Mouse (Mus musculus): ENCODE data around the gene Apob. TPM values are rescaled to one million over a fixed set of nuclear protein-coding genes. Genes with fewer than 3 reads are reported as not detected.
"Not testable (repeated sequence)": the region's sequence is repeated elsewhere in the genome, so short reads cannot be mapped to it uniquely, and the experiment has no call there.

Apob gene
- polyA plus RNA-seq, 1 experiment: 0.99 TPM

DNA sequence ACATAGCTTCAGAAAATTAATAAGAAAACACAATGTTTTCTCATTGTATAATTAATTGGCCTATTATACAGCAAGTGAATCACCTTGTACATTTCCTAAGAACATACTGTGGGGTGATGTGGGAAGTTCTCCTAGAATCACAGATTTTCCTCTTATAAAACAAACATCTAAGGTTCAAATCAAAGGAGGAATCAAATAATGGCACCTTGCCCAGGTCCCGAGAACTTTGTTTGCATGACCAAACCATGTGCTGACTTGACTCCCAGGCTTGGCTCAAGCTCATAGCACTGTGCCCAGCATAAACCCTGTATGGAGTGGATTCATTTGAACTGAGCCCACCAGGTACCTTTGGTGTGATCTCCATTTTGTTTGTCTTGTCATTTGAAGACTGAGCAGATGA, 43.5 kb downstream of the Apob start:
- H3K27ac ChIP-seq (replicated peaks; ENCODE audit: low read depth, low read length): no peak overlapping the region
- no peaks in the 10 kb centered on the region for H3K4me1 ChIP-seq (ENCODE audit: control insufficient read depth, insufficient read depth, insufficient read length, low read length)
- no peak overlapping the region for H3K4me3 ChIP-seq (ENCODE audit: insufficient read depth, low read depth, low read length)

DNA sequence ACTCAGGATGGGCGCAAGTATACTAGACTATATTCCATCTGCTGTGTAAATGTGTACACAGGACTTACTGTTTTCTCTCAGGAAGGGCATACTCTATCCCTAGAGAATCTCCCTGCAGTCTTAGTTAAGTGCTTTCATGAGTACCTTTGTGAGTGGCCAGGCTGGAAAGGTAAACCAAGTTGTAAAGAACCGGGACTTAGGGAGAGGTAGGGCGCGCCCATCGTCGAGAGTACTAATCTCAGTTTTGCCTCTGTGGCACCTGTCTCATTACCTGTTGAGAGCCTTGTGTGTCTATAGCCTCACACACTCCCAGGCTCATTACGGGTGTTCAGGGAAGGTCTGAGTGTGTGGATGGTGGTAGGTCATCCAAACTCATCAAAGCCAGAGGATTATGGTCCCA, 52.1 kb downstream of the Apob start:
- H3K4me1 ChIP-seq (ENCODE audit: control insufficient read depth, insufficient read depth, insufficient read length, low read length): no peaks in the 10 kb centered on the region
- H3K27ac ChIP-seq (replicated peaks; ENCODE audit: low read depth, low read length): no peak overlapping the region
- no peak overlapping the region for H3K4me3 ChIP-seq (ENCODE audit: insufficient read depth, low read depth, low read length)

DNA sequence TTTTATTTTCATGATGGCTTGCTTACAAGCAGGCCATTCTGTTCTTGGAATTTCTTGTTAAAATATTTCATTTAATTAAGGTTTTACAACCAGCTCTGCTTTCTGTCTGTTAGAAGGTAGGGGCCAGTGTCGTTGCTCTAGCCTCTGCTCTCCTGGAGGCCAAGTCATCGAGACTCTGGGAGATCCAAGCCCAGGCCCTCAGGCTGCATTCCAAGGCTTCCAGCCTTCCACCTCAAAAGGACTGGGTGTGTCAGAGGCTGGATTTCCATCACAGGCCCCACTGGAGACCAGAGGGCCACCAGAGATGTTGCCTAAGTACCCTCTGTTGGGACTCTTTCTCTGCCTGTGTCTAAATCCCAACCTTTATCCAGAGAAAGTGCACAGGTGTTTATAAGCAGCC, 52.6 kb downstream of the Apob start:
- Histone ChIP-seq H3K27ac (replicated peaks; ENCODE audit: low read depth, low read length) (no peak overlapping the region), H3K4me3 (ENCODE audit: insufficient read depth, low read depth, low read length) (no peak overlapping the region), H3K4me1 (ENCODE audit: control insufficient read depth, insufficient read depth, insufficient read length, low read length) (no peaks in the 10 kb centered on the region)

DNA sequence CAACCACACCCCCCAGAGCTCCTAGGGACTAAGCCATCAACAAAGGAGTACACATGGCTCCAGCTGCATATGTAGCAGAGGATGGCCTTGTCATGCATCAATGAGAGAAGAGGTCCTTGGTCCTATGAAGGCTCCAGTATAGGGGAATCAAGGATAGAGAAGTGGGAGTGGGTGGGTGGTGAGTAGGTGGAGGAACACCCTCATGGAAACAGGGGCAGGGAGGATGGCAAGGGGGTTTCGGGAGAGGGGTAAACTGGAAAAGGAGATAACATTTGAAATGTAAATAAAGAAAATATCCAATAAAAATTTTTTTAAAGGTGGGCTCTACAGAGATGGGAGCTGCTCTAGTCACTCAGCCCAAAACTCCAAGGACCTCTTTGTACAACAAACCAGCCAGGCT, 53.7 kb downstream of the Apob start:
- H3K4me3 ChIP-seq (ENCODE audit: insufficient read depth, low read depth, low read length); H3K4me1 ChIP-seq (ENCODE audit: control insufficient read depth, insufficient read depth, insufficient read length, low read length); H3K27ac ChIP-seq (replicated peaks; ENCODE audit: low read depth, low read length): not testable (repeated sequence)

DNA sequence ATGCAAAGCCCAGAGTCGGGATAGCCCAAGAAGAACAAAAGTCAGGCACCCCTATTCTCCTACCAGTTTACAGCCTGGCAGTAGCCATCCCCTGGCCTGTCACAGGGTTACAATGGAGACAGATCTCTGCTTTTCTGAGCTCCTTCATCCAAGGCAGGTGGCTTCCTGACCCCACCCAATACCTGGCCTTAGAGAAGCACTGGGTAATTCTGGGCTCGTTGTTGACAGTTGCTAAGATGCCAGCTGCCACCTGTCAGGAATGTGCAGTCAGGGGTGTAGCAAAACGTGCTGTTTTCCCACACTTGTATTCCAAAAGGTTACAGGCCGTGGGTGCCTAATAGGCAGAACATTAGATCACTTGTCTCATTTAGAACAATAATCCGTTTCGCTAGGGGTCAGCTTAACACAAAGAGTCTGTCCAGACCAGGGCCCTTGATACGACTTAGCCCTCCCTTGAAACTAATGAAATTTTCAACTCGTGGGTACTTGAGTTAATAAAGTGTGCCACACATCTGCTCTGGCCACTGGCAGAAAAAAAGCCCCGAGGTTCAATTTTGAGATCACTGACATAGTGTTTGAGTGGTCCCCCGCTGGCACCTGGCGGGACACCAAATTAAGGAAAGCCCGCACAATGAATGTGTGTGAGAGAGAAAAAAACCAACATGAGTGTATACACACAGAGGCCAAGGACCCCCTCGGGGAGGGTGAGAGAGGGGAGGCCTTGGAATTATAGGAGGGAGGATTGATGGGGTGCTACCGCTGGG, 54.3 kb downstream of the Apob start:
- Histone ChIP-seq H3K4me3 (ENCODE audit: insufficient read depth, low read depth, low read length) (no peak overlapping the region), H3K27ac (replicated peaks; ENCODE audit: low read depth, low read length) (no peak overlapping the region), H3K4me1 (ENCODE audit: control insufficient read depth, insufficient read depth, insufficient read length, low read length) (no peaks in the 10 kb centered on the region)

DNA sequence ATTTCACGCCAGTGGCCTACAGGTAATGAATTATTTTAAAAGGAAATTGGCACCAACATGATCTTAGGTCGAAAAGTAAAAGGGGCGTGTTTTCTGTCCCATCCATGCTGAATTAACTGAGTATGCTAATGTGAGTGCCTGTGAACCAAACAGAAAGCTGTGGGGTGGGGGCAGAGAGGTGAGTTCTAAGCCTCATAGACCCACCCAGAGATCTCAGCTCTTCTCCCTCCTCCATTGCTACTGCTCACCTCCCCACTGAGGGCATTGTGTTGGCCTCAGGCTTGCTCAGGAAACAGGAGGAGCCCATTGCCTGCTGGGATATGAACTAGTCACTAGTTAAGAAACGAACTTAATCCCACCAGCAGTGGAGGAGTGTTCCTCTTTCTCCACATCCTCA, 54.9 kb downstream of the Apob start:
- Histone ChIP-seq H3K4me3 (ENCODE audit: insufficient read depth, low read depth, low read length) (no peak overlapping the region), H3K27ac (replicated peaks; ENCODE audit: low read depth, low read length) (no peak overlapping the region), H3K4me1 (ENCODE audit: control insufficient read depth, insufficient read depth, insufficient read length, low read length) (no peaks in the 10 kb centered on the region)

DNA sequence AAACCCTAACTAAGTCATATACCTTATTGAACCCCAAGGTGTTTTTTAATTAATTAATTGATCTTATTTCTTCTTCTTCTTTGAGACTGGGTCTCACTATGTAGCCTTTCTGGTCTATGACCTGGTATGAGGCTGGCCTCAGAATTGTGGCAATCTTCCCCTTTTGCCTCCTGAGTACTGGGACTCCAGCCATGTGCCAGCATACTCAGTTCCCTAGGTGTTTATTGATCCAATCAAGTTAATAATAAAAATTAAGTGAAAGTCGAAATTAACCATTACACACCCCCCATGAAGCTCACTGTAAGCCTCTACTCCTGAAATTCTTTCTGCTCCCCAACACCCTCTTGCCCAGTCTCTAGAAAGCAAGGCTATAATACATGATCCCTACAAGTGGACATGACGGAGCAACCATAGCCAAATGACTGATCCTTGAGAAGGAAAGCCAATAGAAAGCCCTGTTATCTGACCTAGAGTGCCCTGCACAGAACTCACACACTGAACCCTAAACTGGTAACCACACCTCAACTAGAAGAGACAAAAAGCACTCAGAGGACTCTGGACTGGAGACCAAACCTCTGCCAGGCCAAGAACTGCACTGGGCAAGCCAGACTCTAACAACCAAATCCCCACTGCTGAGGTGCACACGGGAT, 60.8 kb downstream of the Apob start:
- Histone ChIP-seq H3K4me1 (ENCODE audit: control insufficient read depth, insufficient read depth, insufficient read length, low read length) (no peaks in the 10 kb centered on the region), H3K27ac (replicated peaks; ENCODE audit: low read depth, low read length) (no peak overlapping the region), H3K4me3 (ENCODE audit: insufficient read depth, low read depth, low read length) (no peak overlapping the region)

DNA sequence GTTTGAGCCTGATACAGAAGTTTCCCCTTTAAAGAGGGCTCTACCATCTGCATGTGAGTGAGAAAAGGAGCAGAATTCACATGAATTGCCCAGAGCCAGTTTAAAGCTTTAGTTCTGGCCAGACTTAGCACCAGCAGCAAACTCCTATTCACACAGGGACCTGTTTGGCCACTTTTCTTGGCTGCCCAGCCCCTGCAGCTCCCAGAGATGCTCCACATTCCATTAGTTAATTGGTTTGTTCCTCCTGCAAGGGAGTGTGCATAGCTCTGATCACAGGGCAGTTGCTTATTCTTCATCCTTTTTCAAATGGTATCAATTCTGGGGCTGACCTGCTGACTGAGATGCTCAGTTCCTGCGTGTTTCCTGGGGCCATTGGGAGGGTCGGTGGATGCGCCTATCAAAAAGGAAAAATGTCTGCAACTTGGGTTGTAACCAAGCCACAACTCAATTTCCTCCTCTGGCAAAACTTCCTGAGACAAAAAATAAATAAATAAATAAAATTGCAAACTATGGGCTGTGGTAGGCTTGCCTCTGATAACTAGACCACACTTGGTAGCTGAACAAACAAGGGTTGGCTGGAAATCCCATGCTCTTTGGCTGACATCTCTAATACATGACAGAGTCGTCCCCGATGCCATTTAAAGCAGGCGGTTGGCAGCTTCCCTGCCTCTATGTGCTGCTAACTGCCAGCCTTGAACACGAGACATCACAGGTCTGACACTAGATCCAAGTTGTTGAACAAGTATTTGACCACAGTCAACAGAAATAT, 65.4 kb downstream of the Apob start:
- Histone ChIP-seq H3K4me3 (ENCODE audit: insufficient read depth, low read depth, low read length) (no peak overlapping the region), H3K27ac (replicated peaks; ENCODE audit: low read depth, low read length) (no peak overlapping the region), H3K4me1 (ENCODE audit: control insufficient read depth, insufficient read depth, insufficient read length, low read length) (no peaks in the 10 kb centered on the region)

DNA sequence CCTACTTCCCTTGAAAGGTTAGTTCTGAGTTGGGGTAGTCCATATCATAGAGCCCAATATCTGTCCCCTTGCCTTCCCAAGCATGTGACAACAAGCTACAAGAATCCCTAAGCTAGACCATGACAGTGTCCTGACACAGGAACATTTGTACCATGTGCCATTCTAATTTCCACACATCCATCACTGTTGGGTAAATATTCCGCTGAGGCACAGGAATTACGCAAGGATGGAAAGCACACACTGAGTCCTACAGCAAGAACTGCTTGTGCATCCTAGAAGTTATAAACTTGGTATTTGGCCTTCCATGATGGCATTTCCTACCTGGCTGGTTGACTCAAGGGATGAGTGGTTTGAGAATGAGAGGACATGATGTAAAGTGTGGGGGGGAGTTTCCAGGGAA, 69.6 kb downstream of the Apob start:
- H3K4me1 ChIP-seq (ENCODE audit: control insufficient read depth, insufficient read depth, insufficient read length, low read length): no peaks in the 10 kb centered on the region
- no peak overlapping the region for H3K27ac ChIP-seq (replicated peaks; ENCODE audit: low read depth, low read length)
- H3K4me3 ChIP-seq (ENCODE audit: insufficient read depth, low read depth, low read length): no peak overlapping the region

DNA sequence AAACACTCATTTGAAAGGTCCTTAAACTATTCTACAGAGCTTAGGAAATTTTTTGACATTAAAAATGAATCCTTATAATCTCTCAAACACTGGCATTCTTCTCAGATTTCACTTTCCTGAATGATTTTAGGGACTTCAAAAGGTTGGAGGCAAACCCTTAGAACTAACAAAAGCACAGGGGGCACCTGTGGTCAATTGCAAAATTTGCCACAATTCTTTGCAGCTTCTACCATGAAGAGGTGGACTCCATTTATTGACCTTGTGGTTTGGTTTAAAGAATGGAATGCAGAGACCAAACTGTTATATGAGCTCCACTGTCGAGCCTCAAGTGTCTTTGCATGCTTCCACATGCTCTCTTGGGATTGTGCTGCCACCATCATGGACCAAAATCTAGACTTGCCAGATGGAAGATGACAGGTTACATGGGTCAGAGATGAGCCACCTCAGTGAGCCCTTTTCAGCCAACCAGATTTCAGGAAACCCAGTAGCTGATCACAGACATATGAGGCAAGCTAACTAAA, 70.4 kb downstream of the Apob start:
- no peaks in the 10 kb centered on the region for H3K4me1 ChIP-seq (ENCODE audit: control insufficient read depth, insufficient read depth, insufficient read length, low read length)
- H3K4me3 ChIP-seq (ENCODE audit: insufficient read depth, low read depth, low read length): no peak overlapping the region
- no peak overlapping the region for H3K27ac ChIP-seq (replicated peaks; ENCODE audit: low read depth, low read length)

DNA sequence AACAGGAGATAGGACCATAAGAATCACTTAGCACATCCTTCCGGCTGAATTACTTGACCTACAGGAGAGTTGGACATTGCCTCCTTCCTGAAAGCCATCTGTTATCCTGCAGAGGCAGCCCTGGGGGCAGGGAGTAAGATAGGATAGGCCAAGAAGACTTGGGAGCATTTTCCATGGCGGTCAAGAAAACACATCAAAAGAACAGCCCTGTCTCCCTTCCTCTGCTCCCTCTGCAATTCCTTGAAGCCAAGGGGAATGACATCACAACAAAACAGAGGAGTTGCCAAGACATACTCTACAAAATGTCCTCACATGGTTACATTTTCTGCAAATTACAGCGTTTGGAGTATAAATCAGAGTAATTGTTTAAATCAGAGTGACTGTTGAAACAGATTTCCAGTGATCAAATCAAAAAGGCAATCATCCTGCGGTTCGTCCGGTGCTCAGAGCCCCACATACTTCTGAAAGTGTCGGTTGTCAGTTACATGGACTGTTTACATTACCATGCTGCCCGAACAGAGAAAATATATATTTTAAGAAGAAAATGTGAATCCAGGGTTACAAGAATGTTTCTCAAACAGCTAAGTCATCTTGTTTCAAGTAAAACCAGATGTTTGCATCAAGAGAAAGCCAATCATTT, 78.7 kb downstream of the Apob start:
- Histone ChIP-seq H3K4me1 (ENCODE audit: control insufficient read depth, insufficient read depth, insufficient read length, low read length) (no peaks in the 10 kb centered on the region), H3K27ac (replicated peaks; ENCODE audit: low read depth, low read length) (no peak overlapping the region), H3K4me3 (ENCODE audit: insufficient read depth, low read depth, low read length) (no peak overlapping the region)

DNA sequence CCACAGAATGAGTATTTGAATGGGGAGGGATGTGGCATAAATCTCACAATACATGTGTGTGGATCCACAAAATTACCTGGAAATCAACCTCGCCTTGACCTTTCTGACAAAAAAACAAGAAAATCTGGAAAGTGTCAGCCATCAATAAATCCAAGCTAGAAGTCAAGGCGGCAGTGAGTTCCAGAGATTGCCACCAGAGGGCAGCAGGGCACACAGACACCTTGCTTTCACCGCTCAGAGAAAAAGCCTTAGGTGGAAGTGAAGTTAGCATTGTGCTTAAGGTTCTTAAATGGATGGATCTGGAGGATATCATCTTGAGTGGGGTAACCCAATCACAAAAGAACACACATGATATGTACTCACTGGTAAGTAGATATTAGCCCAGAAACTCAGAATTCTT, 82.1 kb downstream of the Apob start:
- Histone ChIP-seq H3K27ac (replicated peaks; ENCODE audit: low read depth, low read length) (no peak overlapping the region), H3K4me1 (ENCODE audit: control insufficient read depth, insufficient read depth, insufficient read length, low read length) (no peaks in the 10 kb centered on the region), H3K4me3 (ENCODE audit: insufficient read depth, low read depth, low read length) (no peak overlapping the region)

DNA sequence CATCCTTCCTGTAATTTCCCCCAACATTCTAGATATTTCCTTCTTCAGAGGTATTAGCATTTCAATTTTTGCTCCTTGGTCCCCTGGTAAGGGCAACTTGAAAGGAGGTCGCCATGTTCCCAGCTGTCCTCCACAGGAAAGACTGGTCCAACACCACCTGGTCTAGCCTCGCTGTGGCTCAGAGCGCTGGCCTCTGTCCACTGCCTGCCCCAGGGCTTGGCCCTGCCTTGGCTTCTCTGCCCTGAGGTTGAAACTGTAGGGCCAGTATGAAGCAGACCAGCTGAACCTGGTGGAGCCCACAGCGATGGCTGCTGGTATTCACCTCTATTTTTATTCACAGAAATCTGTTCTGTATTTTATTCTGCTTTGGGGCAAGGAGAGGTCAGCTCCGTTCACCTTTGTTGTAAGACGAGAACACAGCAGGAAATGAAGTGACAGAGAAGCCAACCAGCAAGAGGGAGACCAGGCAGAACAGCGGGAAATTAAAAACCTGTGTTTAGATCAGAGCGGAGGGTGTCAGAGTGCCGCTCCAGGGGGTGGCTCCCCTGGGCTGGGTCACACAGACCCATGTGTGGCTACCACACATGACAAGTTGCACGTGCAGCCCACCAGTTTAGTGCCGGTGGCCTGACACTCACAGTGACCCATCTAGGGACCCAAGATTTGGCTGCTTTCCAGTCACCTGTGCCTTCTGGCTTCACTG, 86.1 kb downstream of the Apob start:
- no peak overlapping the region for H3K4me3 ChIP-seq (ENCODE audit: insufficient read depth, low read depth, low read length)
- no peak overlapping the region for H3K27ac ChIP-seq (replicated peaks; ENCODE audit: low read depth, low read length)
- H3K4me1 ChIP-seq (ENCODE audit: control insufficient read depth, insufficient read depth, insufficient read length, low read length): no peaks in the 10 kb centered on the region
